Mouse (Mus musculus) layer of hippocampus, adult 9-11 months (tissue): ENCODE measurements around the gene Apoe.
"Not testable (repeated sequence)": the region's sequence is repeated elsewhere in the genome, so short reads cannot be mapped to it uniquely, and the experiment has no call there.

Source experiments
- DNase-seq: peaks from one replicate; pipeline ENCODE4 v3.0.0; 2022

The Apoe gene

DNA sequence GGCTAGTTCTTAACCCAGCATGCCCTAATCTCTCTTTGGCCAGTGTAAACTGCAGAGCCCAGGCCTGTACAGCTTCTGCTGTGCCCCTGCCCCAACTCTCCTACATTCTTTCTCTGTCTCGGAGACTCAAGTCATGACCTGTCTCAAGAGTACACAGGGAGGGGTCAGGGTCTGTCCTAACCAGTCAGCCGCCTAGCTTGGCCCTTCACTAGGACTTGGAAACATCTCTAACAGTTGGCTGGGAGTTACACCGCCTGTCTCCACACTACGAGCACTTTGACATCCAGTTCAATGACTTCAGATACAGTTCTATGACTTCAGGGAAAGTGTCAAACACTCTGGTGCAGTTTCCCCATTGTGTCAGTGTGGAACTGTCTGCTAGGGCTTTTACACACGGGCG lies 7.6 kb downstream of the Apoe start:
- no peak for DNase-seq

DNA sequence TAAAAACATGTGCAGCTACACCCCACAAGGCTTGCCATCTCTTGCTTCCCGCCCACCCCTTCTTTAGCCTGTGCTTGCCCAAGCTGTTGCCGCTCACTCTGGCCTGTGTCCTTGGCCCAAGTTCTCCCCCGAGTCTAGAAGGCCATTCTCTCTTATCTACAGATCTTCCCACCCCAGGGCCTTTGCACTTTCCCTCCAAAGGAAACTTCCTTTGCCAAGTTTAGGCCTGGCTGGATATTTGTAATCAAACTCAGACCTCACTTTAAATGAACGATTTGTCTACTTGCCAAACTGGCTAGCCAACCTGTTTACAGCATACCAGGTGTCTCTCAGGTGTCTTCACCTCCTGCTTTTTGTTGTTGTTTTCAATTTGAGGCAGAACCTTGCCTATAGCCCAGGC lies 8.1 kb downstream of the Apoe start:
- no peak for DNase-seq

DNA sequence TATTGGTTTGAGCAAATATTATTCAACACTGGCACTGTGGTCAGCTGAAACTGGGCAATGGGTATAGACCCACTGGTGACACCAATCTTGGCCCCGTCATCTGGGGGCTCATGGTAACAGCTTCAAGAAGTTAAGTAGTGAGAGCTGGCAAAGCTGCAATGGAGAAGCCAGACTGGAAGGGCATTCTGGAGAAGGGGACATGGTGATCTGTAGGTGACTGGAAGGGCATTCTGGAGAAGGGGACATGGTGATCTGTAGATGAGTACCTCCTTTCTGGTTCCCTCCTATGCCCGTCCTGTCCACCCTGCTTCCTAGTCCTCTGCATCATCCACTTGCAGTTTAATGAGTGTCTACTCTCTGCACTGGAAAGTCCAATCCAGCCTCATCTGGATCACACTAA lies 10.4 kb downstream of the Apoe start:
- no peak for DNase-seq

DNA sequence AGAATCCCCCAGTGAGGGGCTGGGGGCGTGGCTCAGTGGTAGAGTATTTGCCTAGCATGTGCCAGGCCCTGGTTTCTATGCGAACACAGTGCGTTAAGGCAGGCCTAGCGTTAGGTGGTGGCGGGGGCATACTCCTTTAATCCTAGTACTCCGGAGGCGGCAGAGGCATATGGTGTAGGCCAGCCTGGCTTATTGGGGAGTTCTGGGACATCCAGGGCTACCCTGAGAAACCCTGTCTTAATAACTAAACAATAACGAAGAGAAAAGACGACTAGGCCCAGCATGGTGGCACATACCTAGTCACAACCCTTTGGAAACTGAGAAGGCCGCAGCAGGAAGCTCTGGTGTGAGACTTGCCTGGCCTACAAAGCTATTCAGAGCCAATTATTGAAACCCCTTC lies 10.9 kb downstream of the Apoe start:
- DNase-seq = no peak

DNA sequence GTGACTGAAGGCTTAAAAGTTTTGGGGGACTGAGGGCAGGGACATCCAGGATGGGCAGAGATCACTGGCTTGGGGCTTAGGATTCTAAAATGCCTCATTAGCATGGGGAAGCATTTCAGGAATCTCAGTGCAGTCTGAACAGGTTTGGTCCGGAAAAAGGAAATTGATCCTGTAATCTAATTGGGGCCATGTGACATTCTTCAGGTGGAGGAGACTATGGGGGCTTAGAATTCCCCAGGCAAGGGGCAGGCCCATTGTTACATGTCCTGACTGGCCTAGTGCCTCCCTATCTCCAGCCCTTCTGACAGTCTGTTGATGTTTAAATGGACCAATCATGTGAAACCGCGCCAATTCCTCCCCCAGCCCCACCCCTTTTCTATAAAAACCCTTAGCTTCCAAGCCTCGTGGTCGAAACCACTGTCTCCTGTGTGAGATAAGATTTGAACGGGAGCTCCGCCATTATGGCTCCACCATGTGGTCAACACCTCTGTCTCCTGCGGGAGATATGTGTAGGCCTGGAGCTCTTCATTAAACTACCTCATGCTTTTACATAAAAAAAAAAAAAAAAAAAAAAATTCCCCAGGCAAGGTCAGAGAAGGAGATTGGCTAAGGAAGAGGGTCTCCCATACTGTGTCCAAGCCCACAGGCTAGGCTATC lies 11.9 kb downstream of the Apoe start:
- DNase-seq = not testable (repeated sequence)

DNA sequence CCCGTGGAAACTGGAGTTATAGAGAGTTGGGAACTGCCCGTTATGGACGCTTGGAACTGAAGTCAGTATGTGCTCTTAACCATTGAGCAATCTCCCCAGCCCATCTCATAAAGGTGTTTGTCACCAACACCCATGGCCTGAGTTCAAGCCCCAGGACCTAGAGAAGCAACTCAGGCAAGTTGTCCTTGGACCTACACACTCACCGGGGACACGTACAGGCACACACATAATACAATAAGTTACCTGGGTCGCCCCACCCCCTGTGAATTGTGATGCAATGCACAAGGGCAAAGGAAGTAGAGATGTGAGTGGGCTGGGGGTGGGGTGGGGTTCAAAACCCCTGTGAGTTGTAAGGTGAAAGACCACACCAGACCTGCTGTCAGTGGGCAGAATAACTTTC lies 12.5 kb downstream of the Apoe start:
- no peak for DNase-seq

DNA sequence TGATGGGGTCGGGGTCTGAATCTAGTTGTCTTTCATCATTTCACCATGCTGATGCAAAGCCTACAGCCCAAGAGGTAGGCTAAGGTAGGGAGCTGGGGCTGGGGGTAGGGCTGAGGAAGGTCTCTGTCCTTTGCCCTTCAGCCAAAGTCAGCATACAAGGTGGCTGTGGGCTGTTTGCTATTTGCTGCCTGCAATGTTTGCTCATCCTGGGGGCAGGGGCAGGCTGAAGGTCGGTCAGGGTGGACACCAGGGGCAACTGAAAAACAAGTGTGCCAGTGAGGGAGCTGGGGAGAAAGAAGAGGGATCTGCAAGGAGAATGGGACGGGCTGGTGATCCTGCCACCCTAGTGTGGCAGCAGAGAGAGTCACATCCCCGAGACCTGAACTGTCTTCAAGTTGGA lies 13.6 kb downstream of the Apoe start:
- DNase-seq = no peak

DNA sequence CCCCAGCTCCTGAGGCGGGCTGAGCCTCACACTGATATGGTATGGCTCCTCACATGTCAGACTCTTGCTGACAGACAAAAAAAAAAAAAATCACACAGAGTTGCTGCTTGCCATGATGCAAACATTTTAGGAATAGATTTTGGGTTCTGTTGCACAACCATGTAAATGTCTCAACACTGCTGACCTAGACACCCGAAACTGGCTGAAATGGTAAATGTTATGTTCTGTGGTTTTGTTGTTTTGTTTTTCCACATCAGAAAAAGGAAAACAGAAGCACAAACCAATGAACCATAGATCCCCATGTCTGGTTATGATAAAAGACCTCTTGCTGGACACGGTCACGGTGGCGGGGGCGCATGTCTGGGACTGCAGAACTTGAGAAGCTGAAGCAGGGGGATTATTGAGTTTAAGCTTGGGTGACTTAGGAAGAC lies 15.2 kb downstream of the Apoe start:
- DNase-seq = no peak

DNA sequence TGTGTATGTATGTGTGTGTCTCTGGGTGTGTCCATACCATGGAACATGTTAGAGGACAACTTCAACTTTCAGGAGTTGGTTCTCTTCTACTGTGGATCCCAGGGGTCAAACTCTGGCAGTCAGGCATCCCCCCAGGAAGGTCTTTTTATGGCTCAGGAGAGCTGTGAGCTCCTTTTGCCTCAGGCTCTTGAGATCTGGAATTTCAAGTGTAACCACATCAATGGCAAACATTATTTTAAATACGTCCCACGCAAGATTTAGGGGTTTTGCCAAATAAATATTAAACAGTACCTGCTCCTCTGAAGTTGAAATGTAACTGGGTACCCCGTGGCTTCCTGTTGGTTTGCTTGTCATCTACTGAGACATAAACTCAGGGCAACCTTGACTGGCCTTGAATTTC lies 16.0 kb downstream of the Apoe start:
- DNase-seq = no peak

DNA sequence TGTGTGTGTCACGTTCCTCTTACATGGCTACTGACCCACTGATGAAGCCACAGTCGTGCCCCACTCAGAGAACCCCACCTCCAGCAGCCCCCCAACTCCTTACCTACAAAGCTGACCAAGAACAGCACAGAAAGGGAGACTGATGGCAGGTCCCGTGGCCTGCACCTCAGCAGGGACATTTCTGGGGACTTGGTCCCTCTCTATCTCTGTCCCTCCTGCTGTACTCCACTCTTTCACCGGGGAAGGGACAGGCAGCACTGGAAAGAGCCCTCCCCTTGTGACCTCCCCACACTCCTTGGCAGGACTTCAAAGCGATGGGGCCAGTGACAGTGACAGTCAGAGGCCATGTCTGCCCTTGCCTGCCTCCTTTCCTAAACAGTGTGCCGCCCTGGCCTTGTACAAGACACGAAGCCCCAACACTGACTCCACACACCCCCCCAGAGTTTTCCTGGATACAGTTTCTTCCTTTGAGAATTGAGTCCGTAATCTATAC lies 17.7 kb downstream of the Apoe start, which contains the start of the genes Gm44805 and Apoc4:
Gm44805 (minus strand) TSS at position 222 of the 493 bp plus-strand sequence.
Apoc4 (minus strand) TSS at position 278 of the 493 bp plus-strand sequence.
- DNase-seq = no peak

DNA sequence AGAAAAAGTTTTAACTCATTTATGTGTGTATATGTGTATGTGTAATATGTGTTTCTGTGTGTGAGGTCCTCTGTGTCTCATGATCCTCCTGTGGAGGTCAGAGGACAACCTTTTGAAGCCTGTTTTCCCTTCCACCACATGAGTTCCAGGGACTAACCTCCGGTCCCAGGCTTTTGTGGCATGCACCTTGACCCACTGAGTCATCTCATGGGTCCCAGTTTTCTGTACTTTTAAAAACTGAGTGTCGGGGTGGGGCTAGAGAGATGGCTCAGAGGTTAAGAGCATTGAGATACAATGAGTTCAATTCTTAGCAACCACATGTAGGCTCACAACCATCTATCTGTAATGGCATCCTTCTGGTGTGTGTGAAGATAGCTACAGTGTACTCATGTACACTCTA lies 18.3 kb downstream of the Apoe start:
- DNase-seq = no peak

DNA sequence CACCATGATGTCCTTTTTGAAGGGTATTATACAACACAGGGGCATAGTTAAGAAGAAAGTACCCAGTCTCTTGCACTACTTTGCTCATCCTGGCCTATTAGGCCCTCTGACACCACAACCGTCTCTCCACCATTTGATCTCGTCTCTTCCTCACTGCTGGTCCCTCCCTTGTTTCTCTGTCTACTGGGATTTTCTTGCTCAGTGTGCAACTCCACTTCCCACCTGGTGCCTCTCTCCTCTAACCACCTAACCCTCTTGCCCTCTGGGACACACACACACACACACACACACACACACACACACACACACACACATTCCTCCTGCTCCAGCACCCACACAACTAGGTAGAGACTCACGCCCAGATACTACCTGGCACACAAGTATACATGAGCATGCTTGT lies 20.1 kb downstream of the Apoe start:
- DNase-seq = no peak

DNA sequence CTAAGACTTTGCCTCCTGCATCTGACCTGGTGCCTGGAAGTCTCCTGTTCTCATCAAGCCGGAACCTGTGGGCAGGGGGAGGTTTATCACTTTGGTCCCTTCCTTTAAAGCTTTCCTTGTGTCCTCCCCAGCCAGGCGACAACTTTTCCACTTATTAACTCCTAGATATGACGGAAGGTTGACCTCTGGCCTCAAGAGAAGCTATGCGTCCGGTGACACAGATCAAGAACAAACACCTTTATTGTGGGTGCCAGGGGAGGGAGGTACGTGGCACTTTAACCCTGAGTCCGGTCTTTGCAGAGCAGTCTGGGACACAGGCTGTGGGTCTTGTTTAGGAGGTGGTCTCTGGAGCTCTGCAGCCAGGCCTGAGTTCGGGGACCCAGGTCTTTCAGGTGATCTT lies 21.1 kb downstream of the Apoe start, which contains the start of gene Apoc2:
Apoc2 (minus strand) TSS at position 70 of the 400 bp plus-strand sequence.
- DNase-seq = no peak

DNA sequence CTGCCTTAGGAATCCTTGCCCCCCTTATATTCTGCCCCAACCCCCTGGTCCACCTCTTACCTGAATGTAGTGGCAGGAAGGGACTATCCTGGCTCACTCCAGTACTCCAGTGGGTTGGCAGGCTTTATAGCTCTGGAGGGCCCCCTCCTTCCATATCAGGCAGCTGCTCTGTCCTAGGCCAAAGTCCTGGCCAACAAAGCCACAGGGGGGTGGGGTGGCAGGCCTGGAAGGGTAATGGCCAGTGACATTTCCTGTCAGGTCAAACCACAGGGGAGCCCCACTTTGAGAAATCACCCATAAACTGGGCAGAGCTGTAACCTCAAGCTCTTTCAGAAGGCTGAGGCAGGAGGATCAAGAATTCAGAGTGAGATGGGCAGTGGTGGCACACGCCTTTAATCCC lies 22.3 kb downstream of the Apoe start:
- no peak for DNase-seq

DNA sequence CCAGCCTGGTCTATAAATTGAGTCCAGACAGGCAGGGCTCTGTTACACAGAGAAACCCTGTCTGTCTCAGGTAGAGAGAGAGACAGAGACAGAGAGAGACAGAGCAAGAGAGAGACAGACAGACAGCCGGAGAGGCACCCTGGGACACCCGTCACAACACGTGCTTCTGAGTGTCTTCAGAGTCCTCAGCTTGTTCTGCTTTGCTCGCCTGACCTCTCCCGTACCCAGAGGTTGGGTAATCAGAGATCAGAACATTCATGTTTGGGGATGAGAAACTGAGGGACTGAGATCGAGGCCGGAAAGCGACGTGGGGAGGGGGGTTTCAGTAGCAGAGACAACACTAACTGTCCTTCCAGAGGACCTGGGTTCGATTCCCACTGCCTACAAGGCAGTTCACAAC lies 23.2 kb downstream of the Apoe start:
- no peak for DNase-seq

DNA sequence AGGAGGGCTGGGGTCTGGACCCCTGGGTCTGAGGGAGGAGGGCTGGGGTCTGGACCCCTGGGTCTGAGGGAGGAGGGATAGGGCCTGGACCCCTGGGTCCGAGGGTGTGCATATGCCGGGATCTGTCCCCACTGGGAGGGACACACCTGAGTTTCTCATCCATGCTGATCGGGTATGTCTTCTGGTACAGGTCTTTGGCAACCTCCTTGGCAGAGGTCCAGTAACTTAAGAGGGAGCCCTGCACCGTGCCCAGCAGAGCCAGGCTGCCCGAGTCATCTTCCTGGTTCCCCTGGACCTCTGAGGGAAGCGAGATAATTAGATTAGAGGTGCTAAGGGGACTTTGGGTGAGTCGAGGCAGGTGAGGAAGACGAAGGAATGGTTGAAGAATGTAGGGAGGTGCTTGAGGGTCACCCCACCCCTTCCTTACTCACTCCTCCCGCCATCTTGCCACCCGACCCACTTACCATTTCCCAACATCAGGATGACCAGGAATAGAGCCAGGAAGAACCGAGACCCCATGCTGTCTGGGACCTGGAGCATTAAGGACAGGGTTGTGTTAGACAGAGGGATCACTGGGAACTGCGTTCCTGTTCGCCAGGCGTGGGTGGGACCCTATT lies 25.8 kb downstream of the Apoe start:
- no peak for DNase-seq

DNA sequence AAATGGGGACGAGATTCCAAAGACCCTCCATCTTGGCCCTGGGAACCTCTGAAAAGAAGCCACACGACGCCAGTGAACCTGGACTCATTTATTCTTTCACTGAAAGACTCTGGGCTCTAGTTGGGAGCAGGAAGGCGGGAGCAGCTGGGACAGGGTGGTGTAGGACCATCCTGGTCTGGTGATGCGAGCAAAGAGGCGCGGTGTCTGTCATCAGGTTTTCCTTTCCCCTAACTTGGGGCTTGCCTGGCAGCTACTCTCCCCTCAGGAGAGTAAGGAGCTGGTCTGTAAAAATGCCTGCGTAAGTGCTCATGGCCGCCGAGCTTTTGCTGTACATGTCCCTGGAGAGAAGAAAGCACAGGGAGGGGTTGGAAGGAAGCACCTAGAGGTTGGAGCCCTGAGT lies 27.5 kb downstream of the Apoe start:
- no peak for DNase-seq

DNA sequence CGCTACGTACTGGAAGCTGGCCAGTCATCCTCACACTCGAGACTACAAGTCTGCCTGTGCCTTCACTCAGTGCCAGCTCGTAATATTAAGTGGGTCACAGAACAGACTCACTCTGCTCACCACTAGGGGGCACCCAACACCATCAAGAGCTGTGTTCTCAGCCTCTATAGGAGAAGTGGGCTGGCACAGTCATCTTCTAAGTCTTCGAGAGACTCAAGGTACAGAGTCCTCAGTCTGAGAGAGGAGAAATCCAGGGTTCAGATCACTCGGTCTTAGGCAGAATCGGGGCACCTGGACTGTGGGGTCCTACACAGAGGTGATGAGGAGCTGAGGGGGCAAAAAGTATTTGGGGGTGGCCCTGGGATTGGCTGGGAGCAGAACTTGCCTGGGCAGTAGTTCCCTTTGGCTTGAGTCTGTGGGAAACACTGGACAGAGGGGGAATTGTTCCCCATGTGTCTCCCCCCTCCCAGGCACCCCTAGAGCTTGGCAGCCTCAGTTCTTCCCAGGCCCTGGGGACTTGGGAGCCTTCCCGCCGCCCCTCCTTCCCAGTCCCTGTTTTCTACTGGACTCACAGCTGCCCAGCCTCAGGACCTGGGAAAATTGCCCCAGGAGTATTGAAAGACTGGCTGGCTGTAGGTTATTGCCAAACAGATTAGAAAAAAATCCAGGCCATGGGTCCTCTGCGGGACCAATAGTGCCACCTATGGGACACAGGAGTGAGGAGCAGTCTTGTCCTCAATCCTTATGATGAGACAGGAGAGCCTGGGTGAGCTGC lies 29.9 kb downstream of the Apoe start:
- peak; percentile 95 for DNase-seq

DNA sequence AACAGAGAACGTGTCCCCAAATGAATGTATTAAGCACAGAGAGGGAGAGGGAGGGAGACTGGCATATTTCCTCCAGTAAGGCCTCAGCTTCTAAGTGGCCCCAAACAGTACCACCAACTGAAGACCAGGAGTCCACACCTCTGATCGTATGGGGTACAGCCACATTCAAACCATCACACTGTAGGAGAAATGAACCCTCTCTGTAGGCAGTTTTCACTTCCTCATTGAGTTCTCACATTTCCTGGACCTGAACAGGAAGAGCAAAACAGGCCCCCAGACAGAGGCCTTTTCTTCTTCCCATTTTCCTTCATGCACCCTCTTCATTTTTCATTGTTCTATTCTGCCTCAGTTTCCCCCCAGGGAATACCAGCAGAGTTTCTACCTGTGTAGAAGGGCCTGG lies 31.6 kb downstream of the Apoe start:
- no peak for DNase-seq

DNA sequence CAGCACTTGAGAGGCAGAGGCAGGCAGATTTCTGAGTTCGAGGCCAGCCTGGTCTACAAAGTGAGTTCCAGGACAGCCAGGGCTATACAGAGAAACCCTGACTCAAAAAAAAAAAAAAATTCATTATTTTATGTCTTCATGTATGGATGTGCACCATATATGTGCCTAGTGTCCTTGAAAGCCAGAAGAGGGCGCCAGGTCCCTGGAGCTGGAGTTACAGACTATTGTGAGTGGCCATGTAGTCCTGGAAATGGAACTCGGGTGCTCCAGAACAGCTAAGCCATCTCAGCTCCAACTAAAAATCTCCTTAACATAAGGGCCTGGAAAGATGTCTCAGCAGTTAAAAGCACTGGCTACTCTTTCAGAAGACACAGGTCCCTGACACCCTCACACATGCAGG lies 32.2 kb downstream of the Apoe start:
- DNase-seq = no peak

DNA sequence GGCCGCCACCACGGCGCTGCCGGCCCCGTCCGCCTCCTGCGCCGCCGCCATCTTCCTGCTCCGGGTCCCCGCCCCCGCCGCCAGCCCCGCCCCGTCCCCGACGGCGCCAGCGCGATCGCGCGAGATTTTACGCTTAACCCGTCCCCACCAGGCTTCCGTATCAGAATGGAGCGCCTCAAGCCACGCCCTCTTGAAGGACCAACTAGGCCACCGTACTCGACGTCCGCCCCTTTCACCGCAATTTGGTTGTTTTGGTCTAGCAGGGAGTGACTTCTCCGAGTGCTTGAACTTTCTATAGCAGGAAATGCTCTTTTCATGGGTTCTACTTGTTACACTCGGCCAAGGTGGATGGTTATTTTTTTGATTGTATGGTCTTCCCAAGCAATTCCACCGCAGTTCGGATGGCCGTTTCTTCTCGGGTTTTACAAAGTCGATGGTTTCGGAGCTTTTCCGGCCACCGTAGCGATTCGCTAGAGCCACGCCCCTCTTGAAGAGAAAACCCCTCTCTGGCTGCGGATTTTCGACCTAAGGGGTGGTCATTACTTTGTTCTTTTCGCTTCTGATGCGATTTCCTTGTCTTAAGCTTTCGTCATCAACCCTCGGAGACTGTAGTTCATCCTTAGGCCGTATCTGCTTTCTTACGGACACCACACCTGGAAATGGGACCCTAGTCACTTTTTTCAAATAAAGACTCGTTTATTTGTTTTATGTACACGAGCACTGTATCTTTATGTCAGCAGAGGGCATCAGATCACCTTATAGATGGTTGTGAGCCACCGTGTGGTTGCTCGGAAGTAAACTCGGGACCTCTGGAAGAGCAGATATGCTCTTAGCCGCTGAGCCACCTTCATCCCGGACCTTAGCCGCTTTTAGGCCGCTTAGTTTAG lies 33.8 kb downstream of the Apoe start, which contains the start of gene Clptm1:
Clptm1 (minus strand) TSS at position 79 of the 887 bp plus-strand sequence.
- DNase-seq = peak; percentile 97

DNA sequence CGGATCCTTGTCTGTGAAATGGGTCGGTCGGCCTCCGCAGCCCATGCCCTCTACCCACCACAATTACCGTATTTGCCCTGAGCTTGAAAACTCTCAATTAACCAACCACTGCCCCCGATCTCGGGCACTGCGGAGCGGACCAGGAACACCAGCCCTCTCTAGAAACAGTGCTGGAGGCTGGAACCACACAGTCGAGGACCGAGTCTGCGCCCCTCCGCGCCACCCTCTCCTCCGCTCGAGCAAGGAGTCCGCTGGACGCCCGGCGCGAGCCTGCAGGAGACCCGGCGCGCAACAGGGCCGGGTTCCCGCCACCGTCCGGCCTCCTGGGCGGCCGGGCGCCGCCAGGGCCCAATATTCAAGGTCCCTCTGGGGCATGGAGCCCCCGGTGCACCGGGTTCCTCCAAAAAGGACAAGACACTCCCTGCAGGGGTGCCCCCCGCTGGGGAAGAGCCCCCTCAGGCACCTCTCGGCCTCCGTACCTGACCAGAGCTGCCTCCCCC lies 34.5 kb downstream of the Apoe start:
- no peak for DNase-seq
